Mouse (Mus musculus) limb, embryonic 11.5 days (tissue): ENCODE data around the gene Rapgef3. TPM values are rescaled to one million over a fixed set of nuclear protein-coding genes. Genes with fewer than 3 reads are reported as not detected.

Experiments
- ATAC-seq: fragments of 200-750 bp; cut with Nextera tagmentation; 2 replicates; pipeline ENCODE4 v1.8.0; 2017; ENCODE audit warnings: low read depth; ENCODE audit not compliant: insufficient number of reproducible peaks, low FRiP score, low TSS enrichment
- DNase-seq: peaks from one replicate; pipeline ENCODE4 v3.0.0-alpha.2; 2015; ENCODE audit warnings: low spot score
- H3K27ac ChIP-seq: fragments of 300-500 bp; sonication (generic); replicated peaks from 2 replicates; pipeline ENCODE4 v1.5.1; 2014; ENCODE audit warnings: low read depth, mild to moderate bottlenecking, low read length
- H3K27me3 ChIP-seq: fragments of 300-500 bp; sonication (generic); 2 replicates; pipeline ENCODE4 v1.6.1; 2014; ENCODE audit warnings: mild to moderate bottlenecking, low read length, mixed read lengths; ENCODE audit not compliant: control insufficient read depth, insufficient read depth
- H3K36me3 ChIP-seq: fragments of 300-500 bp; sonication (generic); 2 replicates; pipeline ENCODE4 v1.6.1; 2014; ENCODE audit warnings: mild to moderate bottlenecking, low read length, moderate library complexity, mixed read lengths; ENCODE audit not compliant: control insufficient read depth, insufficient read depth
- H3K4me1 ChIP-seq: fragments of 300-500 bp; sonication (generic); 2 replicates; pipeline ENCODE4 v1.6.1; 2014; ENCODE audit warnings: low read length, mixed read lengths; ENCODE audit not compliant: control insufficient read depth, insufficient read depth
- H3K4me2 ChIP-seq: fragments of 300-500 bp; sonication (generic); 2 replicates; pipeline ENCODE4 v1.6.1; 2014; ENCODE audit warnings: low read depth, mild to moderate bottlenecking, moderate library complexity; ENCODE audit not compliant: severe bottlenecking
- H3K4me3 ChIP-seq: fragments of 300-500 bp; sonication (generic); 2 replicates; pipeline ENCODE4 v1.5.1; 2014; ENCODE audit warnings: low read depth, low read length
- H3K9ac ChIP-seq: fragments of 300-500 bp; sonication (generic); 2 replicates; pipeline ENCODE4 v1.6.1; 2014; ENCODE audit warnings: mild to moderate bottlenecking, low read length
- H3K9me3 ChIP-seq: fragments of 300-500 bp; sonication (generic); 2 replicates; pipeline ENCODE4 v1.6.1; 2016; ENCODE audit warnings: low read length; ENCODE audit not compliant: control insufficient read depth
- WGBS: fragments of 180-500 bp; shearing (Covaris S2); extraction: QIAGEN DNeasy Blood & Tissue Kit; methylation state at CpG from one replicate; pipeline ENCODE4 v1.1.7; 2014; 5-methylcytosine and 5-hydroxymethylcytosine counted together
- polyA plus RNA-seq: library from polyadenylated mRNA; unstranded; fragments of >200 nt; fragmentation: Nextera tagmentation; extraction: Ambion mirVana; gene quantifications from 2 replicates; pipeline ENCODE4 v1.2.1, GENCODE M21; 2014

Rapgef3 gene
- polyA plus RNA-seq, 1 experiment from 2014 or later, result 3.9 TPM

- ATAC-seq (no peak), DNase-seq (no peak)
- no peak overlapping the region for H3K9ac ChIP-seq
- H3K36me3 ChIP-seq, result no peaks in the 10 kb centered on the region
- WGBS, result 67% methylated on average over 6 of the region's 6 CpGs
- peaks cover 4% of the 10 kb centered on the region; the same call in 1 of the 2 replicates for H3K4me1 ChIP-seq
- H3K27ac ChIP-seq, result no peak overlapping the region
- no peaks in the 10 kb centered on the region for H3K27me3 ChIP-seq
- H3K4me2 ChIP-seq, result no peak overlapping the region
- H3K4me3 ChIP-seq, result no peak overlapping the region
- H3K9me3 ChIP-seq, result no peaks in the 10 kb centered on the region
Observed at GRCm38 (mm10) chr15:97712546-97712945, 55.2 kb downstream of the Rapgef3 start.

GRCm38 (mm10) chr15:97710906-97711305 lies 56.9 kb downstream of the Rapgef3 start:
- H3K9ac ChIP-seq, result no peak overlapping the region
- no peaks in the 10 kb centered on the region for H3K36me3 ChIP-seq
- H3K4me3 ChIP-seq, result no peak overlapping the region
- H3K4me1 ChIP-seq, result peaks cover 4% of the 10 kb centered on the region; the same call in 1 of the 2 replicates
- WGBS, result 45% methylated on average over 6 of the region's 6 CpGs
- H3K27me3 ChIP-seq, result no peaks in the 10 kb centered on the region
- no peak overlapping the region for H3K27ac ChIP-seq
- no peak for DNase-seq
- no peaks in the 10 kb centered on the region for H3K9me3 ChIP-seq
- ATAC-seq, result no peak
- no peak overlapping the region for H3K4me2 ChIP-seq

- Histone ChIP-seq H3K4me2 (peak within 1 kb of the TSS; percentile 74), H3K27me3 (no peaks in the 10 kb centered on the region), H3K36me3 (peaks cover 5% of the 10 kb centered on the region; the same call in 1 of the 2 replicates), H3K4me3 (peak within 1 kb of the TSS; percentile 93), H3K9me3 (no peaks in the 10 kb centered on the region), H3K9ac (peak within 1 kb of the TSS; percentile 91), H3K27ac (peak within 1 kb of the TSS; percentile 32; the same call in 1 of the 2 replicates), H3K4me1 (peaks cover 6% of the 10 kb centered on the region; the same call in 1 of the 2 replicates)
- ATAC-seq (peak; percentile 85), DNase-seq (peak; percentile 88)
- under 1% methylated on average over 71 of the region's 71 CpGs for WGBS
Observed at GRCm38 (mm10) chr15:97705211-97706050, 62.3 kb downstream of the Rapgef3 start, which contains the start of gene Rpap3. Gene Rpap3, minus strand, starts transcription at chr15:97705825.

DNA sequence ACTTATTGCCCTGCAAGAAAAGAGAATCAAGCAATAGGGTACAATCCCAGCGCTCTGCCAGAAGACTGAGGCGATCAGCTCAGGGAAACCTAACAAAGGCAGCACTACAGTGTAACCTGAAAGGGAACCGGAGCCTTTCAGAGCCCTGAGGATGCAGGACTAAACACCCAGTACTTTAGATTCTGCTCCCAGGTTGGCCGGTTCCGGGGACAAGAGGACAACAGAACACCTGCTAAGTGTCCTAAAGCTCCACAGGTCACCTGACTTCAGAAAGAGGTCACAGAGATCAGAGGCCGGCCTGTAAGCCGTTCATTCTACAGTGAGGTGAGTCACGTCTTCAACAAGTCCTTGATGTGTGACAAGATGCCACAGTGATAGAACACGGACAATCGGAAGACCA lies 71.2 kb downstream of the Rapgef3 start:
- Histone ChIP-seq H3K4me2 (no peak overlapping the region), H3K27ac (no peak overlapping the region), H3K36me3 (peaks cover 24% of the 10 kb centered on the region), H3K4me3 (no peak overlapping the region), H3K27me3 (no peaks in the 10 kb centered on the region), H3K9me3 (no peaks in the 10 kb centered on the region), H3K4me1 (no peaks in the 10 kb centered on the region), H3K9ac (no peak overlapping the region)
- no peak for DNase-seq
- WGBS, result 89% methylated on average over 10 of the region's 10 CpGs
- ATAC-seq, result no peak

Other genes with a start within 250 kb of the Rapgef3 start
- 49.5 and 50.0 TPM in 2 replicates for gene Rpap3, start 62.1 kb downstream of the Rapgef3 start, polyA plus RNA-seq
- 0.25 TPM in 1 of 2 replicates, not detected in the other for gene Endou, start 36.6 kb downstream of the Rapgef3 start, polyA plus RNA-seq
- gene Slc48a1, start 10.5 kb upstream of the Rapgef3 start, polyA plus RNA-seq, result 20.0 and 24.8 TPM in 2 replicates
- gene Hdac7, start 76.5 kb upstream of the Rapgef3 start, polyA plus RNA-seq, result 25.4 and 26.8 TPM in 2 replicates
- 0.18 and 0.25 TPM in 2 replicates for gene Vdr, start 142.7 kb upstream of the Rapgef3 start, polyA plus RNA-seq
- gene Tmem106c, start 196.2 kb upstream of the Rapgef3 start, polyA plus RNA-seq, result 34.7 and 36.8 TPM in 2 replicates
- gene Col2a1, start 236.7 kb upstream of the Rapgef3 start, polyA plus RNA-seq, result 237 and 243 TPM in 2 replicates